Mouse (Mus musculus) heart, embryonic 13.5 days (tissue): Measurements from ENCODE around the gene Ankmy2. TPM values are rescaled to one million over a fixed set of nuclear protein-coding genes. Genes with fewer than 3 reads are reported as not detected.

Source experiments
- ATAC-seq: fragments of 200-750 bp; cut with Nextera tagmentation; 2 replicates; pipeline ENCODE4 v1.8.0; 2017; ENCODE audit warnings: moderate TSS enrichment; ENCODE audit not compliant: insufficient number of reproducible peaks, low FRiP score, low TSS enrichment; ENCODE audit errors: extremely low read depth
- H3K27ac ChIP-seq: fragments of 300-500 bp; sonication (generic); replicated peaks from 2 replicates; pipeline ENCODE4 v1.5.1; 2015; ENCODE audit warnings: moderate library complexity, mild to moderate bottlenecking, inconsistent platforms
- H3K27me3 ChIP-seq: fragments of 300-500 bp; sonication (generic); replicated peaks from 2 replicates; pipeline ENCODE4 v1.6.1; 2015; ENCODE audit warnings: mild to moderate bottlenecking, inconsistent platforms
- H3K36me3 ChIP-seq: fragments of 300-500 bp; sonication (generic); 2 replicates; pipeline ENCODE4 v1.6.1; 2015; ENCODE audit warnings: mild to moderate bottlenecking, inconsistent platforms
- H3K4me1 ChIP-seq: fragments of 300-500 bp; sonication (generic); 2 replicates; pipeline ENCODE4 v1.6.1; 2015; ENCODE audit warnings: inconsistent platforms
- H3K4me2 ChIP-seq: fragments of 300-500 bp; sonication (generic); 2 replicates; pipeline ENCODE4 v1.6.1; 2015; ENCODE audit warnings: inconsistent platforms, mild to moderate bottlenecking, moderate library complexity
- H3K4me3 ChIP-seq: fragments of 300-500 bp; sonication (generic); 2 replicates; pipeline ENCODE4 v1.5.1; 2015; ENCODE audit warnings: moderate library complexity, mild to moderate bottlenecking, inconsistent platforms
- H3K9ac ChIP-seq: fragments of 300-500 bp; sonication (generic); 2 replicates; pipeline ENCODE4 v1.6.1; 2015; ENCODE audit warnings: inconsistent platforms, mild to moderate bottlenecking, moderate library complexity
- H3K9me3 ChIP-seq: fragments of 300-500 bp; sonication (generic); 2 replicates; pipeline ENCODE4 v1.6.1; 2016; ENCODE audit warnings: inconsistent platforms
- WGBS: fragments of 180-500 bp; shearing (Covaris S2); methylation state at CpG from one replicate; pipeline ENCODE4 v1.1.7; 2015; ENCODE audit warnings: mixed read lengths; 5-methylcytosine and 5-hydroxymethylcytosine counted together
- polyA plus RNA-seq: library from polyadenylated mRNA; unstranded; fragments of >200 nt; fragmentation: Nextera tagmentation; extraction: Ambion mirVana; gene quantifications from 2 replicates; pipeline ENCODE4 v1.2.1, GENCODE M21; 2015

Gene Ankmy2
- polyA plus RNA-seq, 1 experiment from 2014 or later, result 25.9 TPM

GRCm38 (mm10) chr12:36207800-36208148 lies 50.9 kb downstream of the Ankmy2 start:
- Histone ChIP-seq H3K9me3 (no peaks in the 10 kb centered on the region), H3K27me3 (no peaks in the 10 kb centered on the region), H3K4me3 (peak overlapping the region; percentile 15; the same call in 1 of the 2 replicates), H3K36me3 (no peaks in the 10 kb centered on the region), H3K4me2 (peak overlapping the region; percentile 44), H3K27ac (no peak overlapping the region), H3K4me1 (peaks cover 9% of the 10 kb centered on the region; the same call in 1 of the 2 replicates), H3K9ac (no peak overlapping the region)
- ATAC-seq, result no peak
- 76% methylated on average over 7 of the region's 7 CpGs for WGBS

DNA sequence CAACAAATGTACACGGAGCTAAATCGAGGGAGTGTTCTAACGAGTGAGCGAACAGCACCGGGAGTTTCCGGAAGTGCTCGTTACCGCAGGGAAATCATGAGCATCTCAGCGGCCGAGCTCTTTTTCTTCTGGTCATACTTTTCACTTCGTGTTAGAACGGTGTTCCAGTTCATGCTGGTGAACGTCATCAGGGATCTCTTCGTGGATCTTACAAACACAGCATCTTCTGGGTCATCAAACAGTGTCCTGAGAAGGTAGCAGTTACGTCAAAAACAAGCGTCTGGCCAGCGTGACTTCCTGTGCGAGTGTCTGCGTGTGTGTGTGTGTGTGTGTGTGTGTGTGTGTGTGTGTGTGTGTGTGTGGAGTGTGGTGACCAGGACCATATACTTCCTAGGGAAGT lies 51.5 kb downstream of the Ankmy2 start:
- Histone ChIP-seq H3K4me1 (peaks cover 9% of the 10 kb centered on the region; the same call in 1 of the 2 replicates), H3K9ac (no peak overlapping the region), H3K4me3 (no peak overlapping the region), H3K27me3 (no peaks in the 10 kb centered on the region), H3K4me2 (no peak overlapping the region), H3K27ac (no peak overlapping the region), H3K36me3 (no peaks in the 10 kb centered on the region), H3K9me3 (no peaks in the 10 kb centered on the region)
- no peak for ATAC-seq
- WGBS, result 77% methylated on average over 19 of the region's 19 CpGs

DNA sequence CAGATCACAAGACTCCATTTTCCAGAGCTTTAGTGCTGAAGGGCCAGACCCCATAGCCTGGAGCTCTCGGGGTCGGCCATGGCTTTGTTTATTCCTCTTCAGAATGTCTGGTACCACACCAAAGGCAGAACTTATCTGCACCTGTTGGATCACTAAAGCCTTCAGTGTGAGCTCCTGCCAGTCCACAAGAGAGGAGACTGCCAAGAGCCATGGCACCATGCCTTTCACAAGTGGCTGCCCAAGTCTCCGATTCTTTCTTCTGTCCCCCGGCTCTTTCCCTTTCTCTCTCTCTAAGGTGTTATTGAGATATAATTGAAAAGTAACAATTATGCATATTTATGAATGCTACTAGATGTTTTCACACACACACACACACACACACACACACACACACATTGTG lies 53.2 kb downstream of the Ankmy2 start:
- peaks cover 9% of the 10 kb centered on the region; the same call in 1 of the 2 replicates for H3K4me1 ChIP-seq
- H3K27ac ChIP-seq, result no peak overlapping the region
- no peak overlapping the region for H3K4me3 ChIP-seq
- H3K9me3 ChIP-seq, result no peaks in the 10 kb centered on the region
- no peak overlapping the region for H3K4me2 ChIP-seq
- H3K27me3 ChIP-seq, result no peaks in the 10 kb centered on the region
- WGBS, result 80% methylated on average over 4 of the region's 4 CpGs
- no peak overlapping the region for H3K9ac ChIP-seq
- no peak for ATAC-seq
- no peaks in the 10 kb centered on the region for H3K36me3 ChIP-seq

- ATAC-seq, result no peak
- no peak overlapping the region for H3K4me3 ChIP-seq
- peaks cover 7% of the 10 kb centered on the region; the same call in 1 of the 2 replicates for H3K4me1 ChIP-seq
- H3K9ac ChIP-seq, result no peak overlapping the region
- H3K4me2 ChIP-seq, result no peak overlapping the region
- no peaks in the 10 kb centered on the region; the same call in 1 of the 2 replicates for H3K27me3 ChIP-seq
- H3K27ac ChIP-seq, result no peak overlapping the region
- no peaks in the 10 kb centered on the region for H3K36me3 ChIP-seq
- 44% methylated on average over 8 of the region's 8 CpGs for WGBS
- H3K9me3 ChIP-seq, result no peaks in the 10 kb centered on the region
These were observed 57.7 kb downstream of the Ankmy2 start for GRCm38 (mm10) chr12:36214389-36215148.

GRCm38 (mm10) chr12:36215149-36215480 lies 58.2 kb downstream of the Ankmy2 start:
- no peak for ATAC-seq
- Histone ChIP-seq H3K4me1 (peaks cover 7% of the 10 kb centered on the region; the same call in 1 of the 2 replicates), H3K9ac (no peak overlapping the region), H3K36me3 (no peaks in the 10 kb centered on the region), H3K27me3 (no peaks in the 10 kb centered on the region; the same call in 1 of the 2 replicates), H3K27ac (no peak overlapping the region), H3K4me2 (no peak overlapping the region), H3K9me3 (no peaks in the 10 kb centered on the region), H3K4me3 (no peak overlapping the region)
- 2% methylated on average over 1 of the region's 1 CpGs for whole genome bisulfite sequencing

DNA sequence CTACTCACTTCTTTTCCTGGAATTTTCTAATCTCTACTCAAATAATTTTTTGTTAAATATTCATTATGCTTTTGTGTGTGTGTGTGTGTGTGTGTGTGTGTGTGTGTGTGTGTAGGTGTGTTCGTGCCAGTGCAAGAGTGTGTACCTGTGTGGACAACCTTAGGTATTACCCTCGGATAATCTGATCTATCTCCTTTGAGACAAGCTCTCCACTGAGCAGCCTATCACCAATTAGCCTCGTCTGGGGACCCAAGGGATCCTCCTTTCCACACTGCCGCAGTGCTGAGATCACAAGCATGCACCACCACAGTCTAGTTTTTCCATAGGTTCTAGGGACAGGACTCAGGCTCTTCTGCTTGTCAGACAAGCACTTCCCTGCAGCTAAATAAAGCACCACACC lies 59.3 kb downstream of the Ankmy2 start:
- ATAC-seq, result no peak

GRCm38 (mm10) chr12:36216905-36217304 lies 60.0 kb downstream of the Ankmy2 start:
- H3K9ac ChIP-seq, result no peak overlapping the region
- H3K27ac ChIP-seq, result no peak overlapping the region
- H3K4me3 ChIP-seq, result 0 out of 2 replicates have a peak overlapping the region, but pooled peaks have one; percentile 1
- H3K4me2 ChIP-seq, result peak overlapping the region; percentile 35
- H3K36me3 ChIP-seq, result no peaks in the 10 kb centered on the region
- H3K9me3 ChIP-seq, result no peaks in the 10 kb centered on the region
- H3K4me1 ChIP-seq, result peaks cover 7% of the 10 kb centered on the region; the same call in 1 of the 2 replicates
- WGBS, result 71% methylated on average over 10 of the region's 10 CpGs
- H3K27me3 ChIP-seq, result no peaks in the 10 kb centered on the region; the same call in 1 of the 2 replicates
- no peak for ATAC-seq

More for the DNA sequence above, 59.3 kb downstream of the Ankmy2 start:
- no peak overlapping the region for H3K9ac ChIP-seq
- no peak overlapping the region for H3K4me3 ChIP-seq
- WGBS, result 40% methylated on average over 4 of the region's 4 CpGs
- no peaks in the 10 kb centered on the region for H3K9me3 ChIP-seq
- peaks cover 7% of the 10 kb centered on the region; the same call in 1 of the 2 replicates for H3K4me1 ChIP-seq
- H3K4me2 ChIP-seq, result peak overlapping the region; percentile 35; the same call in 1 of the 2 replicates
- H3K27ac ChIP-seq, result no peak overlapping the region
- no peaks in the 10 kb centered on the region for H3K36me3 ChIP-seq
- H3K27me3 ChIP-seq, result no peaks in the 10 kb centered on the region; the same call in 1 of the 2 replicates

- no peaks in the 10 kb centered on the region for H3K9me3 ChIP-seq
- no peaks in the 10 kb centered on the region for H3K27me3 ChIP-seq
- no peak overlapping the region for H3K27ac ChIP-seq
- no peak for ATAC-seq
- no peak overlapping the region for H3K4me3 ChIP-seq
- no peak overlapping the region for H3K4me2 ChIP-seq
- no peak overlapping the region for H3K9ac ChIP-seq
- peaks cover 8% of the 10 kb centered on the region for H3K4me1 ChIP-seq
- WGBS, result 28% methylated on average over 4 of the region's 4 CpGs
- no peaks in the 10 kb centered on the region for H3K36me3 ChIP-seq
These were observed 67.5 kb downstream of the Ankmy2 start for GRCm38 (mm10) chr12:36224392-36224791.

GRCm38 (mm10) chr12:36231386-36231785 lies 74.5 kb downstream of the Ankmy2 start:
- Histone ChIP-seq H3K9me3 (peaks cover 10% of the 10 kb centered on the region; the same call in 1 of the 2 replicates), H3K36me3 (no peaks in the 10 kb centered on the region), H3K4me3 (no peak overlapping the region), H3K9ac (no peak overlapping the region), H3K4me1 (no peaks in the 10 kb centered on the region), H3K4me2 (no peak overlapping the region), H3K27me3 (no peaks in the 10 kb centered on the region), H3K27ac (no peak overlapping the region)
- WGBS, result 70% methylated on average over 2 of the region's 2 CpGs
- ATAC-seq, result no peak

DNA sequence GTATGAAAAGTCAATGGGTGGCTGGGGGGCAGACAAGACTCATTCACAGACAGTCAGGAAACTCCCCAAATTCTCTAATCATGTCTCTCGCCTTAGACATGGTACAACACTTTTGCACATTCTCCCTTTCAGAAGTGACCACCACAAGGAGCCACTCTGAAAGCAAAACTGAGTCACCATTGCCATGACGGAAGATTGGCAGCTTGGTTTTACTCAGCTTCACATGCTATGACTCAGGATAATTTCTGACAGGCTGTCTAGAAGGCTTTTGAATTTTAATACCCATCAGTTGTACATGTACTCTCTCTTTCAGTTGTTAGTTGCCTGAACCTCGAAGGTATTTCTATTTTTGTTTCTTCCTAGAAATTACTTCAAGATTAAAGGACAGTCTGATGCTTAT lies 84.3 kb downstream of the Ankmy2 start:
- H3K4me2 ChIP-seq, result no peak overlapping the region
- WGBS, result 74% methylated on average over 3 of the region's 3 CpGs
- H3K9ac ChIP-seq, result no peak overlapping the region

More for the DNA sequence above, 84.3 kb downstream of the Ankmy2 start:
- H3K4me1 ChIP-seq, result no peaks in the 10 kb centered on the region
- ATAC-seq, result no peak
- no peak overlapping the region for H3K27ac ChIP-seq
- H3K27me3 ChIP-seq, result no peaks in the 10 kb centered on the region
- H3K4me3 ChIP-seq, result no peak overlapping the region
- H3K9me3 ChIP-seq, result no peaks in the 10 kb centered on the region
- no peaks in the 10 kb centered on the region for H3K36me3 ChIP-seq
